Mouse (Mus musculus): ENCODE measurements around the gene Cul4b.

Gene Cul4b

DNA sequence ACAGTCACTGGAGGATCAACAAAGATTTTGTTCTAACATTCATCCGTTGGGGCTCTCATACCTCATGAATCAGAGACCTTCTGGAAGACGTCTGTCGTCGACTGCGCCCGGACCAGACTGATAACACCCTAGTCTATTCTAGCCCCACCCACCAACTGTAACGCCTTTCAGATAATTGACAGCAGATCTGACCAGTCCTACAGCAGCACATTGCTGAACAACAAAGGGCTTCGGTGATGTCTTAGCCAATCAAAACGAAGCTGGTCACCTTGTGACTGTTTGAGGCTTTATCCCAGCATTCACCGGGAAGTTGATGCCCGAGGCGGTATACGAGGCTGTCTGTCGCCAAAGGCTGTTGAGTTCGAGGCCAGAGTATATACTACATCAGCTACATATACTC, at the start of gene Cul4b:
Cul4b (minus strand) TSS at position 119 of the 400 bp plus-strand sequence.
- Histone ChIP-seq H3K9me3 (ENCODE audit: low read length) (no peaks in the 10 kb centered on the region), H3K36me3 (ENCODE audit: insufficient read depth, low read length) (peaks cover 18% of the 10 kb centered on the region), H3K27me3 (ENCODE audit: insufficient read depth, low read length) (no peaks in the 10 kb centered on the region), H3K4me3 (replicated peaks; ENCODE audit: low read length) (peak within 1 kb of the TSS; percentile 72), H3K4me1 (replicated peaks; ENCODE audit: low read depth, low read length) (peaks cover 8% of the 10 kb centered on the region)
- TF ChIP-seq POU5F1 (IDR thresholded peaks at IDR 0.05; ENCODE audit: borderline replicate concordance, low read length) (no peak), CTCF (conservative IDR thresholded peaks at IDR 0.05; ENCODE audit: low read length) (no peak)

DNA sequence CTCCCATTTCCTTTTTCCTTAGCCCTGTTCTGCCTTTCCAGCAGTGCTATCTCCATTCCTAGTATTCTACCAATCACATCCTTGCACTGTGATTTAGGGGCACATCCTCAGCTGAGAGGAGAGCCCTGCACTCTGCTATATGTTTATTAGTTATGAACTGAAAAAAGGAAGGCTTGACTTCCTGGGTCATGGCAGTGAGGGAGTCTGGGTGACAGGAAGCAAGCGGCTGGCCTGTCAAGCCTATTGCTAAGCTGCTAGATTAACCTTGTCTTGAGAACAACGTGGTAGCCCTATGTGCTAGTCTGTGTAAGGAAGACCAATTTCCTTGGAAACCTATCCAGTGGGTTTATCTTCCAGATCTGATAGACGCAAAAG, 25.0 kb upstream of the Cul4b start:
- no peaks in the 10 kb centered on the region for H3K9me3 ChIP-seq (ENCODE audit: low read length)
- H3K4me3 ChIP-seq (replicated peaks; ENCODE audit: low read length), result peak overlapping the region; percentile 84
- no peaks in the 10 kb centered on the region for H3K36me3 ChIP-seq (ENCODE audit: insufficient read depth, low read length)
- H3K4me1 ChIP-seq (replicated peaks; ENCODE audit: low read depth, low read length), result 0 out of 2 replicates have a peak, but pooled peaks cover 2% of the 10 kb centered on the region
- TF ChIP-seq POU5F1 (IDR thresholded peaks at IDR 0.05; ENCODE audit: borderline replicate concordance, low read length) (no peak), NANOG (IDR thresholded peaks at IDR 0.05; ENCODE audit: borderline replicate concordance, low read length) (no peak), CTCF (conservative IDR thresholded peaks at IDR 0.05; ENCODE audit: low read length) (no peak)
- H3K27me3 ChIP-seq (ENCODE audit: insufficient read depth, low read length), result no peaks in the 10 kb centered on the region

DNA sequence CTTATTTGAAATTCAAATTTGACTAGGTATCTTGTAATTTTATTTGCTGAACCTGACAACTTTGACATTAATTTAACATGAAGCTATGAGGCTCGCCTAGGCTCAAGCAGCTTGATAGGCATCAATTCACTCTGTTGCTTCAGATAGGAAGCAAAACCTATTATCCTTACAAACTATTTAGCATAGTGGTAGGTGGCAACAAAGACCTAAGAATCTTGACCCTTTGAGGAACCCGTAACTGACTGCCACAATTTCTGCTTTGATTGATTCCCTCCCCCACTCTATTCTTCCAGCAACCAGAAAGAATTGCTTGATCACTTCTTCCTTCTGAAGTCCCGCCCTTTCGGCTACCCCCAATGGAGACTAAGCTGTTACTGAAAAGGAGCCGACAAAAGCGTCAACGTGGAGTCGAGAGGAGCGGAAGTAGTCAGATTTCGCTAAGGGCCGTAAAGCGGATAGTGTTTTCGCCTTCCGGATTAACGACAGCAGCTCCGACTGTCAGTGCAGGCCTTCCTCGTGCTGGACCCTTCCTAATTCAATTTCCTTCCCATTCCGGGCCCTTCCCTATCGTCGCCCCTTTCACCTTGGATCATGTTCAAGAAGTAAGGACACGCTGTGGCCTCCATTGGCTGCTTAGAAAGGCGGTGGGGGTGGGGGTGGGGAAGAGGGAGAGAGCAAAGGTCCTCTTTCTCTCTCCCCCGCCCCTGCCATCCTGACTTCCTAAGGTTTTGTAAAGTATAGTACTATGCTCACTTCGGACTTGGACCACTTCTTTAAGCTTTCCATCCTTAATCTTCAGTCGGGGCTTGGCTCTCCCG, 24.4 kb upstream of the Cul4b start, which contains the start of gene Mcts1:
Mcts1 (plus strand) TSS at position 402 of the 818 bp plus-strand sequence.
- H3K4me3 ChIP-seq (replicated peaks; ENCODE audit: low read length), result peak within 1 kb of the TSS; percentile 84
- H3K36me3 ChIP-seq (ENCODE audit: insufficient read depth, low read length), result no peaks in the 10 kb centered on the region
- no peaks in the 10 kb centered on the region for H3K9me3 ChIP-seq (ENCODE audit: low read length)
- TF ChIP-seq NANOG (IDR thresholded peaks at IDR 0.05; ENCODE audit: borderline replicate concordance, low read length), result peak; percentile 38; the same call in 1 of the 2 replicates
- no peak for TF ChIP-seq POU5F1 (IDR thresholded peaks at IDR 0.05; ENCODE audit: borderline replicate concordance, low read length)
- TF ChIP-seq CTCF (conservative IDR thresholded peaks at IDR 0.05; ENCODE audit: low read length), result no peak
- H3K4me1 ChIP-seq (replicated peaks; ENCODE audit: low read depth, low read length), result 0 out of 2 replicates have a peak, but pooled peaks cover 2% of the 10 kb centered on the region
- no peaks in the 10 kb centered on the region for H3K27me3 ChIP-seq (ENCODE audit: insufficient read depth, low read length)

DNA sequence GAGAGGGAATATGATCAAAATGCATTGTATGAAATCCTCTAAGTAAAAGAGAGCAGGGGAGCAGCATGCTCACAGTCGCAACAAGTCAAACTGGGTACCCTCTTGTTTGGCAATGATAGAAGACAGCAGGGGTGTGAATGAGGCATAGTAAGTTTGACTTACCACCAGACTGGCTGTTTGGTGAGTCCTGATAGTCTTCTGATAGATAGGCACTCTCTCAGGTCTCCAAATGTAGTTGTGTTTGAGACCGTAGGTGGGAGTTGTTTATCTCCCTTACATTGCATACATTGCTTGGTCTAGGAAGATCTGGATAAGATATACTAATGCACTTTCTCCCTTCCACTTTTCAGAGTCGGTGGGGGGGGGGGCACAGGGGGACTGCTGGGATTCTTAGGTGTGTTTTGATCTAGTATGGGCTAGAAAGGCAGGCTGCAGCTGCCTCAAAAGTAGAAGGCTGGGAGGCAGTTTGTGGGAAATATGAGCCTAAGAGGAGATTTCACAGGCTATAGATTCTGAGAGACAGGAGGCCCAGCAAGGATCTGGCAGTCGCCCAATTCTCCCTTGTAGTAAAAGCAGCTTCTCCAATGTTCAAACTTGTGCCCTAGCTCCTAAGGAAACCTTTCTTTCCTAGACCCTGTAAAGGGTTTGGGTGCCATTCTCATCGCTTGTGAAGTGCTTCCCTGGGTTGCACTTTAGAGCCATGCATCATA, 17.3 kb upstream of the Cul4b start:
- TF ChIP-seq NANOG (IDR thresholded peaks at IDR 0.05; ENCODE audit: borderline replicate concordance, low read length) (no peak), CTCF (conservative IDR thresholded peaks at IDR 0.05; ENCODE audit: low read length) (no peak)
- Histone ChIP-seq H3K36me3 (ENCODE audit: insufficient read depth, low read length) (no peaks in the 10 kb centered on the region), H3K4me1 (replicated peaks; ENCODE audit: low read depth, low read length) (peaks cover 21% of the 10 kb centered on the region), H3K9me3 (ENCODE audit: low read length) (no peaks in the 10 kb centered on the region), H3K27me3 (ENCODE audit: insufficient read depth, low read length) (no peaks in the 10 kb centered on the region), H3K4me3 (replicated peaks; ENCODE audit: low read length) (no peak overlapping the region)

DNA sequence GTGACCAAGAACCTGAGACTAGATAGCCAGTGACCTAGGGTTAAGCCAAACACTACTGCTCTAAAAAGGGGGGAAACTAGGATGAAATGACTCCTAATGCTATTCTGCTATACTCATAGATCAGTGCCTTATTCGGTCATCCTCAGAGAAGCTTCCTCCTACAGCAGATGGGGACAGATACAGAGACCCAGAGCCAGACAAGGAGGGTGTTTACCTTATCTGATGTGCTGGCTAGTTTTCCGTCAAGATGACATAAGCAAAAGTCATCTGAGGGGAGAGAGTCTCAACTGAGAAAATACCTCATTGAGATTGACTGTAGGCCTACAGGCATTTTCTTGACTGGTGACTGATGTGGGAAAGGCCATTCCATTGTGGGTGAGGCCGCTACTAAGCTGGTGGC, 15.8 kb upstream of the Cul4b start:
- TF ChIP-seq POU5F1 (IDR thresholded peaks at IDR 0.05; ENCODE audit: borderline replicate concordance, low read length), result no peak
- TF ChIP-seq CTCF (conservative IDR thresholded peaks at IDR 0.05; ENCODE audit: low read length), result no peak
- no peak for TF ChIP-seq NANOG (IDR thresholded peaks at IDR 0.05; ENCODE audit: borderline replicate concordance, low read length)
- Histone ChIP-seq H3K36me3 (ENCODE audit: insufficient read depth, low read length) (no peaks in the 10 kb centered on the region), H3K27me3 (ENCODE audit: insufficient read depth, low read length) (no peaks in the 10 kb centered on the region)

DNA sequence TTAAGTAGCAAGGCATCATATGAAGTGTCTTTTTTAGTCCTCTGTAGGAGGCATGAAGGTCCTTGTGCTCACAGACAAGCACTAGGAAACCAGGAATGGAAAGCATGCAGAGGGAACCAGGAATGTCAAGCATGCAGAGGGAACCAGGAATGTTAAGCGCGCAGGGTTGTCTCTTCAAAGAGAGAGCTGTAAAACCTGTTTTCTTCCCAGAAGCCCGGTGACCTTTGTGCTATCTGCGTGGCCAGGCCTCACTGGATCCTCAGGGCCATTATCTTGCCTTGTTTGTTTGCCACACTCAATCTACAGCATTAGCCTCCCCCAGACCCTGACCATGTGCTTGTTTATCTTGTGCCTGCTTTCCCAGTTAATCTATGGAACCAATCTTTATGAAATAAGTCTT, 13.8 kb upstream of the Cul4b start:
- no peak for TF ChIP-seq POU5F1 (IDR thresholded peaks at IDR 0.05; ENCODE audit: borderline replicate concordance, low read length)
- no peak for TF ChIP-seq CTCF (conservative IDR thresholded peaks at IDR 0.05; ENCODE audit: low read length)
- TF ChIP-seq NANOG (IDR thresholded peaks at IDR 0.05; ENCODE audit: borderline replicate concordance, low read length), result no peak
- no peaks in the 10 kb centered on the region for H3K9me3 ChIP-seq (ENCODE audit: low read length)
- H3K4me1 ChIP-seq (replicated peaks; ENCODE audit: low read depth, low read length), result peaks cover 21% of the 10 kb centered on the region
- no peaks in the 10 kb centered on the region for H3K27me3 ChIP-seq (ENCODE audit: insufficient read depth, low read length)
- H3K4me3 ChIP-seq (replicated peaks; ENCODE audit: low read length), result no peak overlapping the region
- no peaks in the 10 kb centered on the region for H3K36me3 ChIP-seq (ENCODE audit: insufficient read depth, low read length)

More for the DNA sequence above, 15.8 kb upstream of the Cul4b start:
- no peaks in the 10 kb centered on the region for H3K9me3 ChIP-seq (ENCODE audit: low read length)
- H3K4me1 ChIP-seq (replicated peaks; ENCODE audit: low read depth, low read length), result peaks cover 21% of the 10 kb centered on the region
- H3K4me3 ChIP-seq (replicated peaks; ENCODE audit: low read length), result no peak overlapping the region

DNA sequence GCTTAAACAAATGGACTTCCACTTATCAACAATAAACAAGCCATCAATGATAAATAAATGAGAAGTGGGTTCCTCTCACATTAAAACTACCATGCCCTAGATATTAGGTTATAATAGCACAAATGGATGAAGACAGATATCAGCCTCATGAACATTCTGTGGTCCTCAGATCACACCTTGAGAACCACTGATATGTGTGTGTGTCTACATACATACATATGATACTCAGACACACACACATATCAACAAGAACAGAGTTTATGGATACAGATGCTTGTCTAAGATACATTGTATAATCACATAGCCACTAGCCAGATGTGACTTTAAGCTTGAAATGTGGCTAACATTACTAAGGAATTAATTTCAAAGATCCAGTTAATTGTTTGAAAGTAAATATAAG, 7.3 kb upstream of the Cul4b start:
- H3K9me3 ChIP-seq (ENCODE audit: low read length), result no peaks in the 10 kb centered on the region
- no peaks in the 10 kb centered on the region for H3K4me1 ChIP-seq (replicated peaks; ENCODE audit: low read depth, low read length)
- H3K36me3 ChIP-seq (ENCODE audit: insufficient read depth, low read length), result no peaks in the 10 kb centered on the region
- no peak overlapping the region for H3K4me3 ChIP-seq (replicated peaks; ENCODE audit: low read length)
- TF ChIP-seq CTCF (conservative IDR thresholded peaks at IDR 0.05; ENCODE audit: low read length), result no peak
- TF ChIP-seq NANOG (IDR thresholded peaks at IDR 0.05; ENCODE audit: borderline replicate concordance, low read length), result no peak
- no peak for TF ChIP-seq POU5F1 (IDR thresholded peaks at IDR 0.05; ENCODE audit: borderline replicate concordance, low read length)
- H3K27me3 ChIP-seq (ENCODE audit: insufficient read depth, low read length), result no peaks in the 10 kb centered on the region

DNA sequence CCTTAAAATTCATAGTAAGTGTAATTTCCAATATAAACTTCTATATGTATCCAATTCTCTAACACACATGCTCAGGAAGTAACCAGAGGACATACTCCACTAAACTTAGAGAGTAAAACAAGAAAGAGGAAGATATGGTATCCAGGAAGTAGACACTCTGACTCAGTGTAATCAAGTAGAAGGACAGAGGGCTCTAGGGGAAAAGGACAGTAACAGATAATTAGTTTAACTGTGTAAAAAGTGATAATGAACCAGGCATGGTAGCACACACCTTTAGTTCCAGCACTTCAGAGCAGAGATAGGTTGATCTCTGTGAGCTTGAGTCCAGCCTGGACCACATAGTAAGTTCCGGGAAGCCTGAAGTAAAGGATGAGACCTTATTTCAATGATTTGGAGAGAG, 5.1 kb upstream of the Cul4b start:
- Histone ChIP-seq H3K4me1 (replicated peaks; ENCODE audit: low read depth, low read length) (peaks cover 8% of the 10 kb centered on the region), H3K4me3 (replicated peaks; ENCODE audit: low read length) (no peak overlapping the region), H3K27me3 (ENCODE audit: insufficient read depth, low read length) (no peaks in the 10 kb centered on the region), H3K9me3 (ENCODE audit: low read length) (no peaks in the 10 kb centered on the region), H3K36me3 (ENCODE audit: insufficient read depth, low read length) (no peaks in the 10 kb centered on the region)
- TF ChIP-seq POU5F1 (IDR thresholded peaks at IDR 0.05; ENCODE audit: borderline replicate concordance, low read length) (no peak), NANOG (IDR thresholded peaks at IDR 0.05; ENCODE audit: borderline replicate concordance, low read length) (no peak), CTCF (conservative IDR thresholded peaks at IDR 0.05; ENCODE audit: low read length) (no peak)

All from E14TG2a.4 (cell line).